Mouse (Mus musculus) brain, embryonic 14.5 days (tissue): Measurements from ENCODE around the gene Zranb3.

ENCODE experiments used
- CTCF ChIP-seq: fragments of 200-500 bp; IDR thresholded peaks from 2 replicates; pipeline ENCODE4 v1.5.1; 2012; ENCODE audit warnings: inconsistent platforms, mild to moderate bottlenecking, moderate library complexity, borderline replicate concordance; ENCODE audit not compliant: insufficient read depth, insufficient read length; ENCODE audit errors: extremely low read depth
- POLR2A ChIP-seq: fragments of 200-500 bp; IDR thresholded peaks from 2 replicates; pipeline ENCODE4 v1.6.1; 2012; ENCODE audit warnings: mild to moderate bottlenecking, inconsistent platforms, borderline replicate concordance; ENCODE audit not compliant: poor library complexity, insufficient read depth, insufficient read length, severe bottlenecking; ENCODE audit errors: extremely low read depth

GRCm38 (mm10) chr1:128016035-128016492, 86.8 kb downstream of the Zranb3 start:
- no peak for TF ChIP-seq CTCF
- TF ChIP-seq POLR2A: no peak
